Mouse (Mus musculus) midbrain, embryonic 11.5 days (tissue): ENCODE results near the gene Gm2a. TPM values are rescaled to one million over a fixed set of nuclear protein-coding genes. Genes with fewer than 3 reads are reported as not detected.
A peak's percentile ranks its signal among the peaks of the same experiment; 100 is the strongest.

Source experiments
- ATAC-seq: fragments of 200-750 bp; cut with Nextera tagmentation; 2 replicates; pipeline ENCODE4 v1.8.0; 2017; ENCODE audit warnings: moderate TSS enrichment, moderate library complexity; ENCODE audit not compliant: low FRiP score
- DNase-seq: peaks from one replicate; pipeline ENCODE4 v3.0.0; 2015; ENCODE audit warnings: low spot score; ENCODE audit errors: missing footprints
- H3K27ac ChIP-seq: fragments of 300-500 bp; sonication (generic); 2 replicates; pipeline ENCODE4 v1.5.1; 2014; ENCODE audit warnings: low read depth, low read length
- H3K27me3 ChIP-seq: fragments of 300-500 bp; sonication (generic); 2 replicates; pipeline ENCODE4 v1.6.1; 2014; ENCODE audit warnings: mild to moderate bottlenecking, low read length, moderate library complexity, mixed read lengths; ENCODE audit not compliant: control insufficient read depth, insufficient read depth
- H3K36me3 ChIP-seq: fragments of 300-500 bp; sonication (generic); 2 replicates; pipeline ENCODE4 v1.6.1; 2014; ENCODE audit warnings: mild to moderate bottlenecking, low read length, moderate library complexity, mixed read lengths; ENCODE audit not compliant: control insufficient read depth, insufficient read depth
- H3K4me1 ChIP-seq: fragments of 300-500 bp; sonication (generic); 2 replicates; pipeline ENCODE4 v1.6.1; 2014; ENCODE audit warnings: low read length; ENCODE audit not compliant: control insufficient read depth, insufficient read depth
- H3K4me2 ChIP-seq: fragments of 300-500 bp; sonication (generic); 2 replicates; pipeline ENCODE4 v1.6.1; 2014; ENCODE audit warnings: mild to moderate bottlenecking, moderate library complexity
- H3K4me3 ChIP-seq: fragments of 300-500 bp; sonication (generic); 2 replicates; pipeline ENCODE4 v1.5.1; 2014; ENCODE audit warnings: low read depth, low read length
- H3K9ac ChIP-seq: fragments of 300-500 bp; sonication (generic); 2 replicates; pipeline ENCODE4 v1.6.1; 2014; ENCODE audit warnings: low read length
- H3K9me3 ChIP-seq: fragments of 300-500 bp; sonication (generic); 2 replicates; pipeline ENCODE4 v1.6.1; 2016; ENCODE audit warnings: low read length; ENCODE audit not compliant: control insufficient read depth
- WGBS: fragments of 180-500 bp; shearing (Covaris S2); extraction: QIAGEN DNeasy Blood & Tissue Kit; methylation state at CpG from one replicate; pipeline ENCODE4 v1.1.7; 2014; 5-methylcytosine and 5-hydroxymethylcytosine counted together
- polyA plus RNA-seq: library from polyadenylated mRNA; unstranded; fragments of >200 nt; fragmentation: Nextera tagmentation; extraction: Ambion mirVana; gene quantifications from 2 replicates; pipeline ENCODE4 v1.2.1, GENCODE M21; 2014

Gene Gm2a
- polyA plus RNA-seq, 1 experiment from 2014 or later = 15.0 TPM

GRCm38 (mm10) chr11:55148461-55148860, 50.5 kb downstream of the Gm2a start:
- no peak overlapping the region for H3K27ac ChIP-seq
- H3K36me3 ChIP-seq = no peaks in the 10 kb centered on the region
- 83% methylated on average over 4 of the region's 4 CpGs for WGBS
- H3K9me3 ChIP-seq = no peaks in the 10 kb centered on the region
- no peak for ATAC-seq
- H3K9ac ChIP-seq = no peak overlapping the region
- no peaks in the 10 kb centered on the region for H3K4me1 ChIP-seq
- H3K4me2 ChIP-seq = no peak overlapping the region
- H3K27me3 ChIP-seq = no peaks in the 10 kb centered on the region
- DNase-seq = no peak
- H3K4me3 ChIP-seq = no peak overlapping the region

- WGBS = 80% methylated on average over 3 of the region's 3 CpGs
- Histone ChIP-seq H3K27me3 (no peaks in the 10 kb centered on the region), H3K9ac (no peak within 1 kb of the TSS), H3K4me1 (no peaks in the 10 kb centered on the region), H3K36me3 (no peaks in the 10 kb centered on the region), H3K4me3 (no peak within 1 kb of the TSS), H3K9me3 (no peaks in the 10 kb centered on the region), H3K4me2 (no peak within 1 kb of the TSS), H3K27ac (no peak within 1 kb of the TSS)
- ATAC-seq (no peak), DNase-seq (no peak)
Observed at GRCm38 (mm10) chr11:55151608-55152007, 53.7 kb downstream of the Gm2a start, which contains the start of gene Slc36a3. TSS of gene Slc36a3 (minus strand) at chr11:55151708.

- 78% methylated on average over 3 of the region's 3 CpGs for WGBS
- no peaks in the 10 kb centered on the region for H3K9me3 ChIP-seq
- no peak overlapping the region for H3K9ac ChIP-seq
- DNase-seq (no peak), ATAC-seq (no peak)
- no peaks in the 10 kb centered on the region for H3K36me3 ChIP-seq
- H3K27ac ChIP-seq = no peak overlapping the region
- H3K4me1 ChIP-seq = no peaks in the 10 kb centered on the region
- no peaks in the 10 kb centered on the region for H3K27me3 ChIP-seq
- H3K4me3 ChIP-seq = no peak overlapping the region
- no peak overlapping the region for H3K4me2 ChIP-seq
Observed at GRCm38 (mm10) chr11:55154398-55155069, 56.6 kb downstream of the Gm2a start.

GRCm38 (mm10) chr11:55155070-55155421, 57.1 kb downstream of the Gm2a start:
- Histone ChIP-seq H3K27ac (no peak overlapping the region), H3K9me3 (no peaks in the 10 kb centered on the region), H3K9ac (no peak overlapping the region), H3K27me3 (no peaks in the 10 kb centered on the region), H3K36me3 (no peaks in the 10 kb centered on the region), H3K4me3 (no peak overlapping the region), H3K4me2 (no peak overlapping the region), H3K4me1 (no peaks in the 10 kb centered on the region)
- ATAC-seq (no peak), DNase-seq (no peak)
- 82% methylated on average over 6 of the region's 6 CpGs for WGBS

GRCm38 (mm10) chr11:55158785-55159359, 61.0 kb downstream of the Gm2a start:
- Histone ChIP-seq H3K36me3 (no peaks in the 10 kb centered on the region), H3K9me3 (no peaks in the 10 kb centered on the region), H3K9ac (no peak overlapping the region), H3K27me3 (no peaks in the 10 kb centered on the region), H3K4me1 (no peaks in the 10 kb centered on the region), H3K4me2 (no peak overlapping the region), H3K4me3 (no peak overlapping the region), H3K27ac (no peak overlapping the region)
- 51% methylated on average over 13 of the region's 13 CpGs for WGBS
- no peak for ATAC-seq
- peak; percentile 96 for DNase-seq

Other genes with a start within 250 kb of the Gm2a start
- 5.2 and 5.8 TPM in 2 replicates for gene Lyrm7, start 237.2 kb upstream of the Gm2a start, polyA plus RNA-seq
- 694 and 720 TPM in 2 replicates for gene Hint1, start 231.7 kb upstream of the Gm2a start, polyA plus RNA-seq
- 57.2 and 60.5 TPM in 2 replicates for gene Gpx3, start 195.7 kb upstream of the Gm2a start, polyA plus RNA-seq
- 8.9 and 9.9 TPM in 2 replicates for gene Tnip1, start 135.2 kb upstream of the Gm2a start, polyA plus RNA-seq
- 71.2 and 77.6 TPM in 2 replicates for gene Anxa6, start 64.7 kb upstream of the Gm2a start, polyA plus RNA-seq
- 0.37 and 0.41 TPM in 2 replicates for gene Ccdc69, start 20.0 kb upstream of the Gm2a start, polyA plus RNA-seq
- gene Slc36a3, start 53.6 kb downstream of the Gm2a start, polyA plus RNA-seq = not detected in 2 replicates
- not detected in 2 replicates for gene Slc36a2, start 87.0 kb downstream of the Gm2a start, polyA plus RNA-seq
- gene Slc36a1, start 106.2 kb downstream of the Gm2a start, polyA plus RNA-seq = 1.7 and 2.0 TPM in 2 replicates
- 0.03 TPM in 1 of 2 replicates, not detected in the other for gene Fat2, start 238.4 kb downstream of the Gm2a start, polyA plus RNA-seq